Mouse (Mus musculus) G1E (cell line): Measurements from ENCODE around the gene Klrb1f.

Source experiments
- CTCF ChIP-seq: IDR thresholded peaks from 2 replicates; pipeline ENCODE4 v1.5.1; 2012; ENCODE audit warnings: low read depth, low read length, inconsistent platforms, mixed read lengths
- TAL1 ChIP-seq: conservative IDR thresholded peaks from 2 replicates; pipeline ENCODE4 v1.6.1; 2012; ENCODE audit warnings: low read depth, low read length, inconsistent platforms, mixed read lengths

- TF ChIP-seq CTCF (no peak), TAL1 (no peak)
Measured at GRCm38 (mm10) chr6:129045601-129046000, at the start of gene Klrb1f.
